Mouse (Mus musculus) adipocyte (in vitro differentiated cells): ENCODE results near the gene Pde4d.
A peak's percentile ranks its signal among the peaks of the same experiment; 100 is the strongest.

Experiments used
- DNase-seq: peaks from one replicate; pipeline ENCODE4 v3.0.0-alpha.2; 2016; ENCODE audit warnings: low spot score

The Pde4d gene

DNA sequence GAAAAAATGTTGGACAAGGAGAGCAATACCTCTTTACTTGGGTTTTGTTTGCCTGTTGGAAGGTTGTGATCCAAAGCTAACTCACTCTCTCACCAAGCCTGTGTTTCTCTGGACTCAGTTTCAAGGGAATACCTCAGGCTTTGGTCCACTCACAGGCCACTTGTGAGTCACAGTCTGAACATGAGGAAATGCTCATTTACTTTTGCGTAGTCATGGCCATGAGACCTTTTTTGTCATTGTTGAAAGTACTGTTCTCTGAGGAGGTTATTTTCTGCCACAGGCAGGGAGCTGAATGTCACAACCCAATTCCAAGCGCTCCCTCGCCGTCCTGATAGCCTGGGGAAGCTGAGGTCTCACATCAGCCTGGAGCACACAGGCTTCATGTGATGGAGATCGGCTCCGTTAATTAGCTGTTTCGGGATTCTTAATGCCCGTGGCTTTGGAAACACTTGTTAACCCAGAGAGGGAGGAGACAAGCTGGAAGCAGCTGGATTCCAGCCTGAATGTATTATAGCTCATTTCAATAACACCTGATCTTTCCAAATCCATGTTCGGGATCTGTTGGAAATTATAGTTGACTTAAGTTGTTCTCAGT, 792.8 kb downstream of the Pde4d start:
- peak; percentile 28 for DNase-seq

DNA sequence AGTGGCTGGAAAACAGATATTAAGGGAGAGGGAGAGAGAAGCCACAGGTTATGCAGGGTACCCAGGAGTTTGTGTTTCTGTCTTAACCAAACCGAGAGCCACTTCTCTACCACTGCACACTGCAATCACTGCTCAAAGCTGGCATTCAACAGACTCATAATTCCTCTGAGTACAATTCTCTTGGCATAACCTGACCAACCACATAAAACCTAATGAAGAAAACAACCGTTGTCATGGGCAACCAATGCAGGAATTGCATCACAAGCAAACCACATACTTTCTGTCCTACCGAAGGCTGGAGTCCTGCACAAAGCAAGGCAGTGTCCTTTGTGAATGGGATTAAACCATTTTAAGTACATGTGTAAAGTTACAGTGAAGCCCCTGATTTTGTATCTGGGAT, 793.4 kb downstream of the Pde4d start:
- DNase-seq: peak; percentile 75

DNA sequence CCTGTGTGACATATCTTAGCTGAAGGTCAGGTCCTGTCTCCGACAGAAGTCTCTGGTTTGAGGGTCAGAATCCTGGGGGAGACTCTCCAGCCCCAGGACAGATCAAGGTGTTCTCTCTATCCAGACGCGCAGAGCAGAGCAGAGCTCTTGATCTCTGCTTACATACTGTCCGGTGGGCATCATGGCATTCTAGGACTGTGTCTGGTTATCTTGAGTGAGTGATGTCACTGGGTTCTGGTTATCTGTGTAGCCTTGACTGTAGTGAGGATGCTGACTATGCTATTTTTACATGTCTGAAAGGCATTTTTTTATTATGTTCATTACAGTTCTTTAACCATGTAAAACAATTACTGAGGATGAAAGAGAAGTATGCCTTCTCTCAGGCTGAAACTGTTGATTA, 797.3 kb downstream of the Pde4d start:
- no peak for DNase-seq

DNA sequence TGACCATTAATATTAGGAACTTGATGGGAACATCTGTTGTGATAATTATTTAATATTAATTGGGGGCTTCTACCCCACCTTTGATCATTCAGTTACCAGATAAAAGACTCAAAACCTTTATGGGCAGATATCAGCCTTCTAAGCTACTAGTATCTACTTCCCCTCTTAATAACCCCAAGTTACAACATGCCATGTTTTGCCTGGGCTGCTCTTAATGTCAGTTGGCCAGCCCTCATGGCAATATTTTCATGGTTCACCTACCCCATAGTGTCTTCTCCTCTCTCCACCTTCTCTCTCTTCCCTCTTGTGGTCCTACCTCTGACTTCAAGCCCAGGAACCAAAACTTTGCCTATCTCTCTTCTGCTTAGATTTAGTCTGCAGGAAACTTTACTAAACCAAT, 799.6 kb downstream of the Pde4d start:
- DNase-seq: no peak

DNA sequence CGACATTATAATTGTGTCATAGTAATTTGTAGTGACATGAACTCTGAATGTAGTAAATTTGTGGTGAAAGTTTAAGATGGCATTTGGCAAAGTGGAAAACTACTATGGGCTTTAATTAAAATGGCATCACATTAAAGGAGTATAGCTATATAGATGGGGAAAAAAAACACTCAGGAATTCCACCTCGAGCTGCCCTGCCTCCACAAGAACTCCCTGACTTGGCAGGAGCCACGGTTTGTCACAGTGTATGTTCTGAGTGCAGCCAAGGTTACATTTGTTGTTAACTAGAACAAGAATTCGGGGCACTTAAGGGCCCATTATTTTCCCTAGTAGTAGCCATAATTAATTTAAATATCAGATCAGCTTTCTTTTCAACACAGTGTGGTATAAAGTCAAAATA, 805.9 kb downstream of the Pde4d start:
- DNase-seq: peak; percentile 40

DNA sequence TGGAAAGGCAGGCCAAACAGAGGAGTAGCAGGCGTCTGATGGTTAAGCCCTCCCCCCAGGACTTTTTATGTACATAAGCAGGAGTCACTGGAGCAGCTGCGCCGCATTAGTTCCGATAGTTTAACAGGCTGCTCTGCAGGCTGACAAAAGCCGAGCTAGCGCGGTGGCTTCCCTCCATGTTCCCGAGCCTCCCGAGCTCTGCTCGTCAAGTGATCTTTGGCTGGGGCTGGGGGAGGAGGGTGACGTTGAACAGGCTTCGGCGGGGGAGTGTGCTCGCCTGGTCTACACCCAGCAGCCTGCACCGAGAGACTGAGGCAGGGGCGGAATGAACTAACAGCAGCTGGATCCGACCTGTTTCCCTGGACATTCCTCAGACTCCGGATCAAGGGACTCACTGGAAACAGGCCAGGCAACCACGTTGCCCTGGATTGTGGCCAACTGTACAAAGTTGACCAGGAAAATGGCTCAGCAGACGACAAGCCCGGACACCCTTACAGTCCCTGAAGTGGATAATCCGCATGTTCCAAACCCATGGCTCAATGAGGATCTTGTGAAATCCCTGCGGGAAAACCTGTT, 810.6 kb downstream of the Pde4d start:
- peak; percentile 93 for DNase-seq

DNA sequence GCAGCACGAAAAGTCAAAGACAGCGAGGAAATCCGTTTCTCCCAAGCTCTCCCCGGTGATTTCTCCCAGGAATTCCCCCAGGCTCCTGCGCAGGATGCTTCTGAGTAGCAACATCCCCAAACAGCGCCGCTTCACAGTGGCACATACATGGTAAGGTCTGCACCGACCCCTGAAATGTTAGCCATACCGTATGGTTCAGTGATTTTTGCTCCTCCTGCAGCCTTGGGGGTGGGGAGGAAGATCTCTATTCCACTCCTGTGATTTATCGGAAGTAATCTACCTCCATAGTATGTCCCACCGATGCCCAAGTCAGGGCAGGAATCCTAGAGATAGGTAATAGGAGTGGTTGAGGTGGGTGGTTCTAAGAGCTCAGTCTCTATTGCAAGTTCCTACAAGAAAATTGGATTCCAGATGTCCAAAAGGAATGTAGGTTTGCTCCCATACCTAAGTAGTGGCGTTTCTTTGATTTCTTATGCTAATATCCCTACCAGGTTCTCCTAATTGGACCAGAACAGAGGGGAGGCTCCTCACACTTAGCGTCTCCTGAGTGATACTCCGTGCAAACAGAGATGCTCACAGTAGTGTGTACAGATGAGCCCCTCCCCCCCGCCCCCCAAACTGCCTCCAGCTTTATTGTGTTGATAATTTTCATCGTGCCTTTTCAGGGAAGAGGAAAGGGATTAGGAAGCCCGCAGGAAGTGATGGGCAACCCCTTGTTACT, 811.2 kb downstream of the Pde4d start:
- no peak for DNase-seq

DNA sequence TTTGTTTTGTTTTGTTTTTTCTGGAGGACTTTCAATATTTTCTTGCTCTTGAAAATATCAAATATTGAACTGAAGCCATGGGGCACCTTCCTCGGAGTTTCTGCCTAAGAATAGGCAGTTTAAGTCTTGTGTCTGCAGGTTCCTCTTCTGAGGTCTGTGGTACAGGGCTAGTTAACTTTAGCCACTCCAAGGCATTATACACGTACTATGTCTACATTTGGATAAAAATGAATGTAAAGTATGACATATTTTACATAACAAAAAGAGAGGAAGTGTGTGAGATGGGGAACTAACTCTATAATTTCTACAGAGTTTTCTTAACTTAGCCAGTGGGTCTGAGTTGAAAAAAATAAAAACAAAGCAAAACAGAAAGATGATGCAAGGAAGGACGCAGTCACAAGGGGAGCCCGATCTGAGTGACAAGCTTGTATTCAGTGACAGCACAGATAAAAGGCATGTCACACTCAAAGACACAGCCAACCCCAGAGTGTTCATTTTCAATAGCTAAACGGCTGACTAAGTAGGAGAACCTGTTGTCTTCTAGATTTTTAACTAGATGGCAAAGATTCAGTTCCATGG, 812.0 kb downstream of the Pde4d start:
- peak; percentile 29 for DNase-seq

DNA sequence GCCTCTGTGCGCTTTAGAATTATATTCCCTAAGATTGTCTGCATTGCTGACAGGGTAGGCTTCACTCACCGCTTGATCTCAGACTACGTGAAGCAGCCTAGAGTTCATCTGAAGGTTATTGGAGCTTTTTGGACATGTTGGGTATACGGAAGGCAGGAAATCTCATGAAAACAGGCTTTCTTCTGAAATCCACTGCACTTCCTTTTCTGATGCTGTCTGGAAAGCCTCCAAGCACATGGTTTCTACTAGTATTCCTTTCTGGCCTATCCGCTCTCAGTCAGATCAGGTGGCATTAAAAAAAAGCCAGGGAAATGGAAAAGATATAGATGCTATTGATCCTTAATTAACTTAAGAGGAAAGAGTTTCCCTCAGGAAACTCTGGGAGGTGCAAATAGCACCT, 812.8 kb downstream of the Pde4d start:
- no peak for DNase-seq

DNA sequence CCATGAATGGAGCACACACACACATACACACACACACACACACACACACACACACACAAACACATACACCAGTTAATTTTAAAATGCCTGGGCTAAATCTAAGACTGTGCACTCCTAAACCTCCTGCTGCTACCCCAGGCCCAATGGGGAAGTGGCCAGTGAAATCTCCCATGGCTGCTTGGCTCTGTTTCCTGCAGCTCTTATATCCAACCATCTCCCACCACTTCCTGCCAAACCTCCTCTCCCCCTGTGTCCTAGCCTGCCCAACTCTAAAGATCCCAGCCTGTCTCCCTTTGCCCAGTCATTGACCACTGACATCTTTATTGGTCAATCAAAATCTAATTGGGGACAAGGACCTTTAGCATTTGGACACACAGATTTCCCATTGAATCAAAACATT, 814.1 kb downstream of the Pde4d start:
- DNase-seq: no peak

DNA sequence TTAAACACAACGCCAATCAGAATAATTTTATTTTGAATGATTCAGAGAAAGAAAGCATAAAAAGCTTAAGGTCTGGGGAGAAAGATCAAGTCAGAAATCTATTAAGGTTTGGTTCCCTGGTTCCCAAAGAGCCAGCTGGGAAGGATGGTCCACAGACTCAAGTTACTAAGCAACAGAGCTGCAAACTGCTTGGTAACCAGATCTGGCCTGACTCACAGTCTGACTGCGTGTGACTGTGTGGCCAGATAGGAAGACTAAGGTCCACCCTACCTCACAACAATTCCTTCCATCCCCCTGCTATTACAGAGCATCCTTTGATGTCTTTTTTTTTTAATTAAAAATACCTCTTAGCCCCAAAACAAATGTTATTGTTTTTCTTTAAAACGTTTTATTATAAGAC, 818.5 kb downstream of the Pde4d start:
- DNase-seq: no peak

DNA sequence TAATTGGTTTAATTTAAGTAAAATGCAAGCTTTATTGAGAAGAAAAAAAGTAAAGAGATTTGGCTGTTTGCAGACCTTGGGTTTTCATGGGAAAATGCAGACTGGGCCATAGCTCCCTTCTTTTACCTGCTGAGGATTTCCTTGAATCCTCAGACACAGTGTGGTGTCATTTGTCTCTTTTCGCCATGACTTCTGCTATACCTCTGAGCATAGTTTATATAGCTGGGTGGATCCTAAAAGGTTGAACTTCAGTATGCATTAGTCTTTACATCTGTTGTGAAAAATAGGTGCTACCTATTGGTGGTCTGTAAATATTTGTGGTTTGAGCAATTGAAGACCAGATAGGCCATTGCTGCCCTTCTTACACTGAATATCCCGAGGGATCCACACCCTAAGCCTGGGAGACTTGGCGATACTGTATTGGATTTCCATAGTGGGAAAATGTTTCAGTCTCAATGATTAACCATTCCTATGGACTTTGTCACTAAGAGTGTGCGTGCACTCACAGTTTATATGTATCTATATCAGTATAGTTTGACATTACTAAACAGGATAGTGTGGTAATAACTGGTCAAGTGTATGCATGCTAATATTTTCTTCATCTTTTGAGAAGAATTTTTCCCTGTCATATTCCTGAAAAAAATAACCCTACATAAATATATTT, 819.0 kb downstream of the Pde4d start:
- DNase-seq: no peak

DNA sequence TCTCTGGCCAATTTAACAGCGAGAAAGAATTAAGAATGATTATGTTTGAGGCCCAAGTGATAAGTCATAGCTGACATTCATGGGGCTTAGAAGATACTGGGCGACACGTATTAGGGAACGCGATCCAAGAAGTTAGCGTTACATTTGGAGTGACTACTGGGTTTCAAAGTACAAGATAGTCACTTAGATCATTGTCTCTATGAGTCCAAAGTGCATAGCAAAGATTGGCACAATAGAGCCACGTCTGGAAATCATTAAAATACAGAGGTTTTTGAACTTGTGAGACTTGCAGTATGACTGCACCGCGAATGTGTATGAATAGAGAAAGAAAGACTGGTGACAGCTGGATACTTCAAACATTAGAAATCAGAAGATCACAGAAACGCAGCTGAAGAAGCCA, 825.1 kb downstream of the Pde4d start:
- no peak for DNase-seq

DNA sequence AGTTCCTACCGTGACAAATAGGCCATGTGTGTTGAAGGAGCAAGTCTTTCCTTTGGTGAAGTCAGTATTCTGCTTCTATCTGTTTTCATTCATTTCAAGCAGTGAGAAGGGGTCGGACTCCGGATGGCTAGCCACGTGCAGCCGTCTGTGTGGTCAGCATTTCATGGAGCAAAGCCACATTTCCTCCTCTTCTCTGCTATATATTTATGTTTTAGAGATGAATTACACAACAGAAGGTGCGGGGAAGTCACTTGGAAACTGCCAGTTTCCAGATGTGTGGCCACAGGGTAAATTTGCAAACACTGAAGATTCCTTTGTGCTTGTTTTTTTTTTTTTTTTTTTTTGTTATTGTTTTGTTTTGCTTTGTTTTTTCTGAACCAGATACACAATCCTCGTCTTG, 828.0 kb downstream of the Pde4d start:
- peak; percentile 52 for DNase-seq

DNA sequence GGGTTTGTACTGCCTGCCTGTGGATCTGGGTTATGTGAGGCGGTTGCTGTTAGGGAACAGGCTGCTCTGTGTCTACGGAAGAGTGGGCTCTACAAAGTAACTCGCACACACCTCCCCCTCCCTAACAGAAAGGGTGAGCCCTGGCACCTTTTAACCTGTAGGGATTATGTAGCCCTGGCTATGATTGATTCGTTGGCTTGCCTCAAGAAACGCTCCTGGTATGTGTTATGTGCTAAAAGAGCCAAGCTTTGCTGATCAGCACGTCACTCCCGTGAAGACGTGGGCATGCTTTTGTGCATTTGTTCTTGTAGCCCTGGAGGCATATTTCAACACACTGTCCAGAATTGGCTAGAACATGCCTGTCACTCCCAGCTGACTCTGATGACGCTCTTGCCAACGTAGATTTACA, 828.8 kb downstream of the Pde4d start:
- peak; percentile 77 for DNase-seq

DNA sequence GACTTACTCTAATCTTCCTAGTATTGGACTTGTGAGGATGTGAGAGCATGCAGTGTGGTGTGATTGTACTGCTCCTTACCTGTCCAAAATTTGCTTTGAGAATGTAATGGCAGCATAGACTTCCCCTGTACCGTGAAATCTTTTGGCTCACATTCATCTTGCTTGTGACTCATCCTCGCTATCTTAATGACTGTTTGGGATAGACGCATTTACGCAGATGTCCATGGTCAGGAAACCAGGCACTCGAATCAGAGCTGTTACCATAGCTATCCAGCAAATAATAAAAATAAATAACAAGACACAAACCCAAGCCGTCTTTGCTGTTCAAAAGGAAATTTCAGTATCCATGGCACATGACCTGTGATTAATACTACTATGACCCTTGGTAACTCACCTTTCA, 829.5 kb downstream of the Pde4d start:
- no peak for DNase-seq

DNA sequence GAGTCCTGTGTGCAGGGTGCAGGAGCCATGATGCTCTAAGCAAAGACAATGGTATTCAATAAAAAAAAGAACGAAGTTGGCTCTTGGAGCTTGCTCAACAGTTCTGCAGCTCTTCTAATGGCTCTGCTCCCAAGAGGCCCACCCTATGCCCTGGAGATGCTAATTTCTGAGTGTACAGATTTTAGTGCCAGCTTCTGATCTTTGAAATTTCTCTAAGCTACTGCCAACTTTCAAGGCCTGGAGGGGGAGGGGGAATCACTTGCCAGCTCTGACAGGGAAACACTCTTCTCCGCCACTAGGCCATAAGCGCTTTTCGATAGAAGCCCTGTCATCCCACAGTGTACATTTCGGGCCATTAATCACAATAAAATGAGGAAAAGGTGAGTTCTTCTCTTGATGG, 830.7 kb downstream of the Pde4d start:
- peak; percentile 27 for DNase-seq

DNA sequence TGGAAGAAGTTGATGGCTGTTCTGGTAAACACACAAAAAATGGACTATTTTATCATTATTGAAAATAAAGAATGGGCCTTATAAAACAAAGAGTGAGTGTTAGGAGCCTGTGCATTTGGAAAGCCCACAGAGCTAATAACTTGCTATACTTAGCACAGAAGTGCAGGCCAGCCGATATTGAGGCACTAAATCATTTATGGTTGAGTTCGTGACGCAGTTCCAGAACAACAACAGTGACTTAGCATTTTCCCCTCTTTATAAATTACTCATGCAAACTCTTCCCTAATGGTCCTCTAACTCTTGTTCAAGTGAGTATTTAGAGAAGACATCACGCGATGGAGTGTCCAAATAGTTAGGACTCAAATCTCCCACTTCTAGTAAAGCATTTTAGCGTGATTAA, 837.7 kb downstream of the Pde4d start:
- no peak for DNase-seq

DNA sequence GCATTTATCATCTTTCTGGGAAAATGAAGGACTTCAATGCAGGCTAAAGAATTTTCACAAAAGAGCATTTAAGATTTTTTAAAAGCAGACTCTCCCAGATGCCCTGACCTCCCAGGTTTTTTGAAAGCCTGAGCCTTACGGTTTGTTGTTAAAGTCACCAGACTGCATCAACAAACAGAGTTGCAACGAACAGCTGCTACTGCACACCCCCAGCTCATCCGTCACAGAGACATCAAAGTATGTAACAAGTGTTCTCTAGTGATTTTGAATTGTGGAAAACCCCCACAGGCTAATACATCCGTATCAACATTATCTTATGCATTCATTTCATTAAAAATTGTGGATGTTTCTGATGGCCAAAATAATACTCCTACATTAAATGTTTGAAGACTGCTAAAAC, 841.2 kb downstream of the Pde4d start:
- no peak for DNase-seq

DNA sequence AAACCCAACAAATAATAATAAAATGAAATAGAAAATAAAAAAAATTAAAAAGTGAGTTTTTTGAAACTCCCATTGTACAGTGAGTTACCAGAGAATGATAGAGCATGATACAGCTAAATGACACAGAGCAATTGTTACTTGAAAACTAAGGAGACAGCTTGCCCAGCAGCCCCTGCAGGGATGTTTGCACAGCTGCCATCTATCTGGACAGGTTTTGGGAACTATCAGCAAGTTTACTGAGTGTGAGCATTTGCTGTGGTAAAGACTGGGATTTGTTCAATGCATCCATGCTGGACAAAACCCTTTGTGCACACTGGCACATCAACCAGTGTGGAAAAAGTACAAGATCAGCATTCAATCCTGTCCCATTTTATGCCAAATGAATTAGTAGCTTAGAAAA, 843.3 kb downstream of the Pde4d start:
- DNase-seq: no peak

DNA sequence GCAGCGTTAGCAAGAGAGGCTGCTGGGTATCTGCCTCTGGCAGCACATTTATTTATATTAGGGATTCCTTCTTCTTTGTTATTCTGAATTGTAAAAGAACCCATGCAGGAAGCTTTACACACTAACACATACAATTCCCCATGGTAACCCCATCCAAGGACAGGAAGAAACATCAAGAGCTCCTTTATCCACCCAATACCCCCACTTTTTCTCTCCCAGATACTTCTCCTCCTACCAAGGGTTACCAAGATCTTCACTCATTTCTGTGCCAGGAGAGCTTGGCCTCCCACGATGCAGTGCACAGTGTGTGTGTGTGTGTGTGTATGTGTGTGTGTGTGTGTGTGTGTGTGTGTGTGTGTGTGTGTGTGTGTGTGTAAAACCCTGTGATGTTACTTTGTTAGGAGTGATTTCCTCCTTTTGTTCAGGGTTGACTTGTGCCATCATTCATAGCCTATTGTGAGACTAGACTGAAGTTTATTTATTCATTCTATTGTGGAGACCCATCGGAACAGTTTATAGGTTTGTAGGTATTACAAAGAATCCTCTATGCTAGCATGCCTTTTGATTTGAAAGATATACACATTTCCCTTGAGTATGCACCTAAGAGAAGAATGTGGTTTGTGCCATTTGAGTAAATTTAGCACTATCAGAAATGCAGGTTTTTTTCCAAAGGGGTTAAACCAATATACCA, 846.7 kb downstream of the Pde4d start:
- no peak for DNase-seq

DNA sequence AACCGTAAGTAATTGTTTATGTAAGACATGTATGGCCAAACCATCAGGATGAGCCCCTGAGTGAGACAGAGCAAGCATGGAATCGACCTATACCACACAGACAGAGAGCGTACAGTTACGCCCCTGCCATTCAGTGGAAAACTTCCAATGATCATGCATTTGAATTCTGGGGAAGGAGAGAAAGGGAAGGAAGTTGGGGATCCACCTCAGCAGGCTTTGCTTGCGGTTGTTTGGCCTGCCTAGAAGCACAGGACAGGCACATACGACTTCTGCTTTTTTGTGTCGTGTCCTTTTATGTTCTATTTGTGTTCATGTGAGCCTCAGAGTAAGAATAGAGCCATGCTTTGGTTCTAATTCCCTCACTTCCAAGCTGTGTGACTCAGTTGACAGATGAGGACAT, 849.1 kb downstream of the Pde4d start:
- no peak for DNase-seq
